In genomic region chr1:60748286-60748685, GRCm38 (mm10) we compare ENCODE assay signal across 26 mouse cellular contexts. TPM values are rescaled to one million over a fixed set of nuclear protein-coding genes. Genes with fewer than 3 reads are reported as not detected.
DNase-seq lines count a peak whose midpoint lies in the region; ATAC-seq lines count a peak whose summit lies in the region.
"Had no signal": no experiment of that assay in that cellular context is flagged by ENCODE, and none has a peak within 500 bp of the region (broad histone marks: within the 10 kb centered on the region; RNA-seq: fewer than 3 reads in every experiment).

No protein-coding gene starts in this region.

- no peaks in the 10 kb centered on the region for H3K9me3 ChIP-seq in megakaryocyte, embryonic 14.5 days
- H3K9me3 ChIP-seq: embryonic facial prominence, embryonic 12.5 days; embryonic facial prominence, embryonic 15.5 days; G1E; heart, embryonic 13.5 days had no signal

- H3K36me3 ChIP-seq in megakaryocyte, embryonic 14.5 days (replicated peaks; ENCODE audit: low read length): peaks cover 15% of the 10 kb centered on the region
- H3K36me3 ChIP-seq: embryonic facial prominence, embryonic 12.5 days; embryonic facial prominence, embryonic 15.5 days; G1E; heart, embryonic 13.5 days had no signal

- H3K27me3 ChIP-seq in megakaryocyte, embryonic 14.5 days (replicated peaks): peaks cover 3% of the 10 kb centered on the region
- H3K27me3 ChIP-seq: CH12.LX; embryonic facial prominence, embryonic 12.5 days; embryonic facial prominence, embryonic 15.5 days; heart, embryonic 13.5 days had no signal

- peak overlapping the region; percentile 81 for H3K4me3 ChIP-seq in megakaryocyte, embryonic 14.5 days (replicated peaks)
- H3K4me3 ChIP-seq: embryonic facial prominence, embryonic 12.5 days; embryonic facial prominence, embryonic 15.5 days; gastrocnemius, adult 2 months; heart, embryonic 13.5 days had no signal

- ATAC-seq in megakaryocyte, adult 5-6 weeks (ENCODE audit: poor library complexity, severe bottlenecking): no peak
- ATAC-seq: forebrain, embryonic 14.5 days; forebrain, postnatal 0 days; hindbrain, postnatal 0 days; intestine, postnatal 0 days had no signal

- peak; percentile 46 for DNase-seq in CD4-positive helper T cell, adult 2 months (ENCODE audit: low read depth, low spot score)
- DNase-seq in induced T-regulatory cell, adult 2 months (ENCODE audit: low read depth): peak; percentile 69
- no peak for DNase-seq in Muller cell, postnatal 12 days (ENCODE audit: inconsistent ontology term)
- DNase-seq in embryo, embryonic 11 days: no peak
- DNase-seq: adrenal gland, adult 2 months; adrenal gland, postnatal 14 days; B cell, adult 2 months; cerebellum, adult 11-12 months; cerebellum, adult 8-10 months; cerebellum, postnatal 14 days; forebrain, postnatal 0 days; gastrocnemius, adult 2 months; gastrocnemius, postnatal 25 days; heart, adult 18-20 months; heart, postnatal 14 days; heart, postnatal 4 days had no signal

- H3K4me1 ChIP-seq in megakaryocyte, embryonic 14.5 days: peaks cover 22% of the 10 kb centered on the region
- H3K4me1 ChIP-seq: embryonic facial prominence, embryonic 12.5 days; embryonic facial prominence, embryonic 15.5 days had no signal

RNA-seq across cellular contexts. Expression of gene Cd28, which starts 31.7 kb away (rescaled TPM):
- polyA plus RNA-seq in megakaryocyte, embryonic 14.5 days (2012; ENCODE audit: insufficient read depth, low replicate concordance): 0.91 and 2.4 TPM in 2 replicates
- total RNA-seq in megakaryocyte, adult 5-6 weeks (2015): 2.3 and 2.5 TPM in 2 replicates
- total RNA-seq in megakaryocyte, adult 5-6 weeks (2017): 2.1 and 2.3 TPM in 2 replicates
- polyA plus RNA-seq: G1E had no signal

Comparison
In these comparisons a context has a peak if more than half of its experiments do, and no peak if none do; other contexts are left out.
1. DNase-seq: peak in CD4-positive helper T cell, adult 2 months (single experiment) and induced T-regulatory cell, adult 2 months (single experiment); none in Muller cell, postnatal 12 days (single experiment) and embryo, embryonic 11 days (single experiment).